Mouse (Mus musculus) natural killer cell, adult 2 months (primary cell): ENCODE results near the gene Awat1.

Experiments
- DNase-seq, 2 experiments: peaks; one replicate each; pipeline ENCODE4 v3.0.0; 2022; ENCODE audit warnings: low spot score in 2 of 2

Gene Awat1

DNA sequence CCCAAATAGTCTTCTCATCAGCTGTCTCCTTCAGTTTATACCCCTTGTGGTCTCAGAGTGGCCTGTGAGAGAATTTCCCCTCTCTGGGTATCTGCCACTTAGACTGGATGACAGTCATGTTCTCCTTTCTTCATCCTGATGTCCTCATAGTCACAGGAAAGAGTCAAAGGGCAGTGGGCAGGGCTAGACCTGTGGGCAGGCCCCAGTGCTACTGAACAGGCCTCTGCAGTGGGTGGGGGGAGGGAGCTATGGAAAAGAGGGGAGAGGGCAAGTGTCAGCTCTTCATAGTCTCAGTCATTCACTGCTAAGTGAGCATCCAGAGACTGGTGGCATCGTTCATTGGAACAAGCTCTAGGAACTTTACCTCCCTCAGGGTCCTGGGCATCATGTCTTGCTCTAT, at the start of gene Awat1:
Gene Awat1, plus strand, starts transcription at position 301 of the 400 bp plus-strand sequence.
- DNase-seq, result no peak

- DNase-seq, result no peak
Measured at GRCm38 (mm10) chrX:100524471-100524870, 47.6 kb upstream of the Awat1 start, which contains the start of gene Dgat2l6. TSS of gene Dgat2l6 (plus strand) at chrX:100524838.

DNA sequence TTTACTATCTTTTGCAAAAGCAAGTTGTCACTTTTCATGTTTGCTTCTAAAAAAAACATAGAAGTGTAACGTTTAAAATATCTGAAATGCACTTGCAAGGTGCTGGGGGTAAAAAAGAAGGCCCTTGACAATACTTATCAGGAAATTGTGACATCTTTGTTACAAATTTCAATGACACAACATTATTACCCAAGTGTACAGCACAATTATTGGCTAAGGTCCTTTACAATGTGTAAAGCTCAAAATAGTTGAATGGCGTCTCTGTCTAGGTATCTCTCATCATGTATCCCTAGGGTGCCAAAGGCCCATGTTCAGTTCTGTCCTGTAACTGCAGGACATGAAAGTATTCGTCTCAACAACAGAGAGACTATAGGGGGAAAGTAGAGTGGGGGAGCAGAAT, 16.0 kb upstream of the Awat1 start:
- DNase-seq, result no peak

- no peak for DNase-seq
Measured at GRCm38 (mm10) chrX:100565696-100566095, 6.4 kb upstream of the Awat1 start.

DNA sequence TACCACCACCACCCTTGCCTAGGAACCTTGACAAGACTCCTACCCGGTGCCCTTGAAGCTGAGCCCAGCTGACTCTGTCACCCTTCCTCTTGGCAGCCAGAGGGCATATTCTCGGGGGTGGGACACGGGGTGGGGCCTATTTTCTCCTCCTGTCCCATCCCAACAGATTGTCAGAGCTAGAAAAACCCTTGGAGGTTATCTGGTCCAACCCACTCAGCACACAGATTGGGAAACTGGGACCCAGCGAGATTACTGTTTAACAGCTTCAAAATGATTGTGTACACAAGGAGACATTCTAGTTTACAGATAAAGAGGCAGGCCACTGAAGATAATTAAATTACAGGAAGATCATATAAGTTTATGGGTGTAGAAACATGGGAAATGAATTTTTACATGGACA, 22.7 kb downstream of the Awat1 start, which contains the start of gene P2ry4:
Gene P2ry4, minus strand, starts transcription at position 79 of the 400 bp plus-strand sequence.
- no peak for DNase-seq

DNA sequence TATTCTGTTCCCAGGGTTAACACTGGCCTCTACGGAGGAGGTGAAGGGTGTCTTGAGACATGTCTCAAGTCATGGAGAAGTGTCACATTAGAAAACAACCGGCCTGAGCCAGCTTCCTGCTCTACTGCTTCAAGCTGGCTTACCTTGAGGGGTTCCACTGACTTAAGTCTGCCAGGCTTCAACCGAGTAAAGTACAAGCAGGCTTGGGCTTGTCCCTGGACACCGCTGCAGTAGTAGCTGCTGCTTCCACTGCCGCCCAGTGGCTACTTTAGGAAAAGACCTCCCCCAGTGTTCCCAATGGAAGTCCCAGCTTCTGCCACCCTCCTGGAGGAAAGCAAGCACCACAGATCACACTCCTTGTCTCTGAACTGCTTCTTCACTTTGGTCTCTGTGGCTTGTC, 25.4 kb downstream of the Awat1 start:
- no peak for DNase-seq

GRCm38 (mm10) chrX:100599755-100600154, 27.7 kb downstream of the Awat1 start:
- no peak for DNase-seq

- no peak for DNase-seq
Measured at GRCm38 (mm10) chrX:100605314-100605713, 33.3 kb downstream of the Awat1 start, which contains the start of gene Arr3. TSS of gene Arr3 (plus strand) at chrX:100605497.

- no peak for DNase-seq
Measured at GRCm38 (mm10) chrX:100618488-100618887, 46.4 kb downstream of the Awat1 start.

GRCm38 (mm10) chrX:100621366-100621765, 49.3 kb downstream of the Awat1 start:
- DNase-seq, result no peak

GRCm38 (mm10) chrX:100624242-100624641, 52.2 kb downstream of the Awat1 start:
- no peak for DNase-seq

DNA sequence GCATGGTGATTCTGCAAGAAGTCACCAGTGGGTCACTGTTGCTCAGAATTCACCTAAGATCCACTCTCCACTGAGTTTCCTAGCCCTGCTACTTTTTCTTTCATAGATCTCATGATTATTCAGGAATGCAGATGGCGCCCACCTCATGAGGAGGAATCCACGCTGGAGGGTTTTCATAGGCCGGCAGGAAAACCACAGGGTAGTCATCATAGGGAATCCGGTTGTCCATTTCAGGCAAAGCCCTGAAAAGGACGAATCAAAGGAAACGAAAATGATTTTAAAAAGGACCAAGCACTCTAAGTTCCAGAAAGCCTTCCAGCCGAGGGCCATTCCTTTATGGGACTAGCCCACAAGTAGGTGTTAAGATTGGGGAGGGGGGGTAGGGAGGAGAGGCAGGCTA, 53.1 kb downstream of the Awat1 start:
- no peak for DNase-seq

DNA sequence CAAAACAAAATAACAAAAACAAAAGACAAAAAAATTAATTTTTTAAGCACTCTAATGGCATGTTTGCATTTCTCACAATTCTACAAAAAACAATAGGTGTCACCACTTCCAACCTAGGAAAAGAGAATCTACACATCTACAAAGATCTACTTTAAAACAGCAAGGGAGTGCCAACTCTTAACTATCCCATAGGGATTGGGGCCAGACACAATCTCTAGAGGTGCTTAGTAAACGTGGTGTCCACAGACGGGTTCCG, 53.4 kb downstream of the Awat1 start, which contains the start of gene Kif4:
Gene Kif4, plus strand, starts transcription at position 192 of the 256 bp plus-strand sequence.
- no peak for DNase-seq

- DNase-seq, result peak; percentile 79 to 85
Measured at GRCm38 (mm10) chrX:100625802-100626793, 54.0 kb downstream of the Awat1 start, which contains the start of gene Pdzd11. TSS of gene Pdzd11 (minus strand) at chrX:100626568.
